In the genomic region with DNA sequence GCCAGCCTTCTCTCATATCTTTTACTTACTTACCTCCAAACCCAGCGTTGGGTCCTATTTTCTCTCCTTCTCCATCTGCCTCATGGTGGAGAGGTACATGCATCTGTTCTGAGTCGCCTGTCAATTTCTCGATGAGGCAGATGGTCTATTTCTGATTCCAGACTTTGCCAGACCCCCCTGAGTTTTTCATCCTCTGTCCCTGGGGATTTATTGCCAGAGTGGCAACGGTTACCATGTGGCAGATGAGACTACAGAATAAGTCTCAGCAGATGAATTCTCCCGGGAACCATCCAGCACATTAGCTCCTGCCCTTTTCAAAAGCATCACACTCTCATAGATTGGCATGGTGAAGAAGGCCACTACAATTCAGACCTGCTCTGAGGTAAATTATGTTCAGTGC, we compare ENCODE assay signal across 17 mouse cellular contexts.
DNase-seq lines count a peak whose midpoint lies in the region; ATAC-seq lines count a peak whose summit lies in the region.
"Had no signal": no experiment of that assay in that cellular context is flagged by ENCODE, and none has a peak within 500 bp of the region (broad histone marks: within the 10 kb centered on the region; RNA-seq: fewer than 3 reads in every experiment).

No protein-coding gene starts in this region.

- no peak overlapping the region for H3K9ac ChIP-seq in hindbrain, embryonic 14.5 days
- H3K9ac ChIP-seq in embryonic facial prominence, embryonic 14.5 days (ENCODE audit: low read depth, low read length): no peak overlapping the region
- H3K9ac ChIP-seq: intestine, embryonic 15.5 days had no signal

- DNase-seq in cerebellum, postnatal 25 days: no peak
- peak; percentile 6 for DNase-seq in hindbrain, embryonic 10.5 days (ENCODE audit: low spot score)
- no peak for DNase-seq in hindbrain, embryonic 14.5 days (ENCODE audit: low spot score)
- DNase-seq in embryonic facial prominence, embryonic 14.5 days (ENCODE audit: low spot score): peak; percentile 28
- peak; percentile 12 for DNase-seq in layer of hippocampus, adult 9-10 months (ENCODE audit: low spot score)
- no peak for DNase-seq in spleen, postnatal 10 days (ENCODE audit: low spot score in 2 of 2)
- DNase-seq in adrenal gland, adult 18-20 months (ENCODE audit: low spot score in 2 of 2): no peak
- DNase-seq: gastrocnemius, postnatal 14 days; heart, postnatal 14 days; thymus, postnatal 25 days had no signal

- ATAC-seq in cerebellum, adult (ENCODE audit: insufficient number of reproducible peaks, low FRiP score, low TSS enrichment): peak; percentile 49; the same call in 1 of the 2 replicates
- no peak for ATAC-seq in hindbrain, embryonic 14.5 days (ENCODE audit: low FRiP score)
- ATAC-seq in embryonic facial prominence, embryonic 14.5 days (ENCODE audit: low read depth): peak; percentile 53; the same call in 1 of the 2 replicates
- ATAC-seq: intestine, embryonic 15.5 days had no signal

- no peaks in the 10 kb centered on the region for H3K27me3 ChIP-seq in hindbrain, embryonic 10.5 days (ENCODE audit: insufficient read depth, poor library complexity, severe bottlenecking)
- no peaks in the 10 kb centered on the region for H3K27me3 ChIP-seq in hindbrain, embryonic 14.5 days (ENCODE audit: control insufficient read depth, insufficient read depth, low read length)
- no peaks in the 10 kb centered on the region for H3K27me3 ChIP-seq in embryonic facial prominence, embryonic 14.5 days (replicated peaks; ENCODE audit: control insufficient read depth, insufficient read depth, low read length)
- H3K27me3 ChIP-seq: CH12.LX; intestine, embryonic 15.5 days; megakaryocyte, embryonic 14.5 days had no signal

- no peak overlapping the region for H3K4me3 ChIP-seq in hindbrain, embryonic 10.5 days
- no peak overlapping the region for H3K4me3 ChIP-seq in hindbrain, embryonic 14.5 days (replicated peaks; ENCODE audit: low read length)
- no peak overlapping the region for H3K4me3 ChIP-seq in embryonic facial prominence, embryonic 14.5 days (ENCODE audit: low read depth, low read length)
- H3K4me3 ChIP-seq: intestine, embryonic 15.5 days; megakaryocyte, embryonic 14.5 days; myocyte had no signal

- H3K9me3 ChIP-seq in hindbrain, embryonic 10.5 days: no peaks in the 10 kb centered on the region
- H3K9me3 ChIP-seq in hindbrain, embryonic 14.5 days (ENCODE audit: control insufficient read depth, low read length): no peaks in the 10 kb centered on the region
- no peaks in the 10 kb centered on the region for H3K9me3 ChIP-seq in embryonic facial prominence, embryonic 14.5 days (ENCODE audit: control insufficient read depth, low read length)
- H3K9me3 ChIP-seq: intestine, embryonic 15.5 days; megakaryocyte, embryonic 14.5 days had no signal

- no peak overlapping the region for H3K27ac ChIP-seq in hindbrain, embryonic 10.5 days
- H3K27ac ChIP-seq in hindbrain, embryonic 14.5 days: no peak overlapping the region
- no peak overlapping the region for H3K27ac ChIP-seq in embryonic facial prominence, embryonic 14.5 days (replicated peaks; ENCODE audit: low read depth, low read length)
- H3K27ac ChIP-seq: intestine, embryonic 15.5 days; kidney, postnatal 0 days had no signal

- 76% methylated on average over 5 of the region's 5 CpGs for WGBS in hindbrain, embryonic 10.5 days
- WGBS in hindbrain, embryonic 14.5 days: 62% methylated on average over 5 of the region's 5 CpGs
- WGBS in embryonic facial prominence, embryonic 14.5 days: 76% methylated on average over 5 of the region's 5 CpGs

- no peak overlapping the region for H3K4me2 ChIP-seq in hindbrain, embryonic 14.5 days (replicated peaks)
- H3K4me2 ChIP-seq in embryonic facial prominence, embryonic 14.5 days (ENCODE audit: low read depth, low read length): no peak overlapping the region
- H3K4me2 ChIP-seq: intestine, embryonic 15.5 days; liver, embryonic 11.5 days had no signal

- H3K4me1 ChIP-seq in hindbrain, embryonic 10.5 days (replicated peaks): no peaks in the 10 kb centered on the region
- no peaks in the 10 kb centered on the region for H3K4me1 ChIP-seq in hindbrain, embryonic 14.5 days (replicated peaks; ENCODE audit: control insufficient read depth, insufficient read depth, low read length)
- H3K4me1 ChIP-seq in embryonic facial prominence, embryonic 14.5 days (ENCODE audit: control insufficient read depth, insufficient read depth, low read length): no peaks in the 10 kb centered on the region
- H3K4me1 ChIP-seq: intestine, embryonic 15.5 days; megakaryocyte, embryonic 14.5 days had no signal

- H3K36me3 ChIP-seq in hindbrain, embryonic 10.5 days: no peaks in the 10 kb centered on the region
- H3K36me3 ChIP-seq in hindbrain, embryonic 14.5 days (replicated peaks; ENCODE audit: control insufficient read depth, insufficient read depth): no peaks in the 10 kb centered on the region
- no peaks in the 10 kb centered on the region for H3K36me3 ChIP-seq in embryonic facial prominence, embryonic 14.5 days (ENCODE audit: control insufficient read depth, insufficient read depth, low read length)
- H3K36me3 ChIP-seq: intestine, embryonic 15.5 days had no signal

Comparison
In these comparisons a context has a peak if more than half of its experiments do, and no peak if none do; other contexts are left out.
1. DNase-seq: peak in hindbrain, embryonic 10.5 days (single experiment), embryonic facial prominence, embryonic 14.5 days (single experiment) and layer of hippocampus, adult 9-10 months (single experiment); none in cerebellum, postnatal 25 days (0 of 2), hindbrain, embryonic 14.5 days (single experiment), spleen, postnatal 10 days (0 of 2) and adrenal gland, adult 18-20 months (0 of 2).